Mouse (Mus musculus): ENCODE data around the gene Rap1gap. TPM values are rescaled to one million over a fixed set of nuclear protein-coding genes. Genes with fewer than 3 reads are reported as not detected.

Gene Rap1gap
- polyA plus RNA-seq, 1 experiment from 2014 or later, result 1.2 TPM

- Histone ChIP-seq H3K9me3 (replicated peaks) (no peaks in the 10 kb centered on the region), H3K4me2 (no peak overlapping the region), H3K27ac (no peak overlapping the region), H3K36me3 (no peaks in the 10 kb centered on the region; the same call in 1 of the 2 replicates), H3K9ac (no peak overlapping the region), H3K4me3 (replicated peaks) (no peak overlapping the region), H3K4me1 (replicated peaks) (peaks cover 12% of the 10 kb centered on the region; the same call in 1 of the 2 replicates), H3K27me3 (peaks cover 57% of the 10 kb centered on the region)
- DNase-seq (no peak), ATAC-seq (ENCODE audit: low read depth) (no peak)
- WGBS (ENCODE audit: insufficient replicate concordance), result 59% methylated on average over 4 of the region's 4 CpGs
These were observed 1.0 kb upstream of the Rap1gap start for GRCm38 (mm10) chr4:137663491-137663890.

- H3K4me3 ChIP-seq (replicated peaks), result peak overlapping the region; percentile 53
- WGBS (ENCODE audit: insufficient replicate concordance), result 13% methylated on average over 15 of the region's 15 CpGs
- H3K27ac ChIP-seq, result no peak overlapping the region
- no peaks in the 10 kb centered on the region for H3K9me3 ChIP-seq (replicated peaks)
- H3K9ac ChIP-seq, result no peak overlapping the region; the same call in 1 of the 2 replicates
- H3K4me1 ChIP-seq (replicated peaks), result peaks cover 12% of the 10 kb centered on the region; the same call in 1 of the 2 replicates
- peaks cover 57% of the 10 kb centered on the region for H3K27me3 ChIP-seq
- no peaks in the 10 kb centered on the region for H3K36me3 ChIP-seq
- peak overlapping the region; percentile 66 for H3K4me2 ChIP-seq
- DNase-seq (no peak), ATAC-seq (ENCODE audit: low read depth) (no peak)
These were observed 602 bp downstream of the Rap1gap start for GRCm38 (mm10) chr4:137664980-137665675.

DNA sequence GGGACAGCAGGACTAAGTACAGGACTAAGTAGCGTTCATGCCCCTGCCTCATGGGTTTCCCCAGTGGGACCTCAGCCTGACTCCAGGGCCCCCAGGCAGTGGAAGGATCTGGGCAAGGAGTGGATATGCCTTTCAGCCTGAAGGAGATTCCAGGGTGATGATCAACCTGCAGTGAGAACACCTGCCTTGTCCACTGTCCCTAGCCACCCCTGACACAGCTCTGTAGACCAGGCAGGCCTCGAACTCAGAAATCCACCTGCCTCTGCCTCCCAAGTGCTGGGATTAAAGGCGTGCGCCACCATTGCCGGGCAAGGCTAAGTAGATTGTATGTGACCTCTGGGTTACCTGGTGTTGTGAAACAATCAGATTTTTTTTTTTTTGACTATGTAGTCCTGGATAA is 1.3 kb downstream of the Rap1gap start:
- WGBS (ENCODE audit: insufficient replicate concordance), result 76% methylated on average over 5 of the region's 5 CpGs
- no peak overlapping the region for H3K4me3 ChIP-seq (replicated peaks)
- H3K9me3 ChIP-seq (replicated peaks), result no peaks in the 10 kb centered on the region

DNA sequence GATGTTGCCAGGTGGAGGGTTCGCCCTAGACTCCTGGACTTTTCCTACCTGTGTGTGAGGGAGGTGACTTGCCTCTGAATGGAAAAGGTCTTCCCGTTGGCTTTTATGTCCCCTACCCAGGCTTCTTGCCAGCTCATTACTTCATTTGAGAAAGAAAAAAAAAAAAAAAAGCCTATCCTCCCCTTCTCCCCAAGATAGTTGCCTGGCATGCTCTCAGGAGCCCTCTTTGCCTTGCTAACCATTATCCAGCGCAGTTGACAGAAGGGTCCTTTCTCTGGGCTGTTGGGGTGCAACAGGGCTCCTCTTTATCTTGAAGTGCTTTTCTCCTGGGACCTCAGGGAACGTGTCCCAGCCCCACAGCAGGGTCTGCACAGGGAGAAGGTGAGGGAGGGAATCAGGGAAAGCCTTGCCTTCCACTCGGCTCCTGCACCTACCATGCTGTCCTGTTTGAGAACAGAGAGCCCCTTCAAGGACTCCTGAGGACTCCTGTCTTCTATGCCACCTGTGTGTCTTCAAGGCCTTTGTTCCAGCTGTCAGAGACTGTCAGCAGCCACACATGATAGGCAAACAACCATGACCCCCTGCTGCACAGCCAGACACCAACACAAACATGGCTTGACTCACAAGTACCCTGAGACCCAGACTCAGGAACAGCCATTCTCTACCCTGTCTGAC is 1.9 kb downstream of the Rap1gap start:
- Histone ChIP-seq H3K27me3 (peaks cover 57% of the 10 kb centered on the region), H3K9ac (no peak overlapping the region), H3K4me1 (replicated peaks) (peaks cover 10% of the 10 kb centered on the region; the same call in 1 of the 2 replicates), H3K36me3 (no peaks in the 10 kb centered on the region), H3K27ac (no peak overlapping the region), H3K4me3 (replicated peaks) (no peak overlapping the region), H3K4me2 (no peak overlapping the region), H3K9me3 (replicated peaks) (no peaks in the 10 kb centered on the region)
- 52% methylated on average over 5 of the region's 5 CpGs for WGBS (ENCODE audit: insufficient replicate concordance)
- ATAC-seq (ENCODE audit: low read depth), result no peak
- DNase-seq, result no peak

More for the DNA sequence above, 1.3 kb downstream of the Rap1gap start:
- Histone ChIP-seq H3K9ac (no peak overlapping the region), H3K27ac (no peak overlapping the region), H3K4me2 (no peak overlapping the region), H3K27me3 (peaks cover 57% of the 10 kb centered on the region), H3K4me1 (replicated peaks) (peaks cover 10% of the 10 kb centered on the region; the same call in 1 of the 2 replicates), H3K36me3 (no peaks in the 10 kb centered on the region)
- ATAC-seq (ENCODE audit: low read depth) (no peak), DNase-seq (no peak)

DNA sequence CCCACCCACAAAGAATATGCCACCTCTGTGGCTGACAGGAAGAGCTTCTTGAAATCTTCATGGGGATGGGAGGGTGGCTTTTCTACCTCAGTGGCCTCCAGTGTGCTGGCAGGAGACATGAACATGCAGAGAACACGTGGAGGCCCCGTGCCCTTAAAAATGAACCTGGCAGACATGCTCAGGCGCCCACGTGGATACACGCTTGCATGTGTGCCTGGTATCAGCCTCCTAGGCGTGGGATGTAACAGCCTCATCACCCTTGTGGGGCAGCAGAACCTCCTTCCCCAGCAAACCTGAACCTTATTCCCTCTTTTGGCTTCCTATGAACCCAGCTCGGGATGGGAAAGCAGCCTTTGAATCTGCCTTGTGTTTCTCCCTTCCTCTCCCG is 2.4 kb downstream of the Rap1gap start:
- DNase-seq (no peak), ATAC-seq (ENCODE audit: low read depth) (no peak)
- 52% methylated on average over 8 of the region's 8 CpGs for WGBS (ENCODE audit: insufficient replicate concordance)
- peaks cover 57% of the 10 kb centered on the region for H3K27me3 ChIP-seq
- H3K36me3 ChIP-seq, result no peaks in the 10 kb centered on the region
- H3K9me3 ChIP-seq (replicated peaks), result no peaks in the 10 kb centered on the region
- no peak overlapping the region for H3K27ac ChIP-seq
- H3K4me2 ChIP-seq, result no peak overlapping the region
- no peak overlapping the region for H3K9ac ChIP-seq
- no peak overlapping the region for H3K4me3 ChIP-seq (replicated peaks)
- peaks cover 10% of the 10 kb centered on the region; the same call in 1 of the 2 replicates for H3K4me1 ChIP-seq (replicated peaks)

- H3K9me3 ChIP-seq (replicated peaks), result no peaks in the 10 kb centered on the region
- WGBS (ENCODE audit: insufficient replicate concordance), result 40% methylated on average over 5 of the region's 5 CpGs
- peaks cover 60% of the 10 kb centered on the region for H3K27me3 ChIP-seq
- ATAC-seq (ENCODE audit: low read depth), result no peak
- H3K4me2 ChIP-seq, result no peak overlapping the region
- no peak overlapping the region for H3K4me3 ChIP-seq (replicated peaks)
- no peak overlapping the region for H3K9ac ChIP-seq
- H3K27ac ChIP-seq, result no peak overlapping the region
- H3K36me3 ChIP-seq, result no peaks in the 10 kb centered on the region
- no peak for DNase-seq
- peaks cover 10% of the 10 kb centered on the region; the same call in 1 of the 2 replicates for H3K4me1 ChIP-seq (replicated peaks)
These were observed 3.2 kb downstream of the Rap1gap start for GRCm38 (mm10) chr4:137667747-137668146.

DNA sequence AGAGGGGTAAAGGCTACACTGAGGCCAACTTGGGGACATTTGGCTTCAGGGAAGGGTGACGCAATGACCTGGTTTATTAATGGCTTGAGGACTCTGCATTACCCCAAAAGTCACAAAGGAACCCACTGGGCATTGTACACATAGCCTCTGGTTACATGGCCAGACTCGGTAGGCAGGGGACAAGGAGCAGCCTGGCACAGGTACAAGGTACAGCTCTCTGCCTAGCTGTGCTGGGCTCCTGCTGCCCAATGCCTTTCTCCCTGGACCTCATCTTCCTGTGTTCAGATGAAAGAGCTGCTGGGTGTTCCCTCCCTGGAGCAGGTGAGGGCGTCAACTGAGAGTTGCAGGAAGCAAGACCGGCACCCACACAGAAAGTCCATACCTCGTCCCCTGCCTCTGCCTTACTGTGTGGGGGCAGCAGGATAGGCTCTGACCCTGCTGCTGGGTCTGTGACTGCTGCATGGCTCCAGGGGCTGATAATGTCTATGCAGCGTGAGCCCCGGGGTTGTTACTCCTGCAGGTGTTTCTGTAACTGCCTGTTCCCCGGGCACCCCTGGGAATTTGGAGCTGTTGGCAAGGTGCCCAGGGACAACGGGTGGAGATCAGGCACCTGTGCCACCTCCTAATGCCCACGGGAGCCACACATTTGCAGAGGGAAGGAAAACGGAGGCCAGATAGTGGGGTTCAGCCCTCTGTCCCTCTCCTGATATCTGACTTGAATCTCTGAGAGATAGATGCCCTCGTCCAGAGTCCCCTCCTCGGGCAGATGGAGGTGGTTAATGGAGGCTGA is 7.4 kb downstream of the Rap1gap start:
- ATAC-seq (ENCODE audit: low read depth), result no peak

GRCm38 (mm10) chr4:137675566-137675965 is 11.0 kb downstream of the Rap1gap start:
- 61% methylated on average over 7 of the region's 7 CpGs for WGBS (ENCODE audit: insufficient replicate concordance)
- H3K9ac ChIP-seq, result no peak overlapping the region
- no peak overlapping the region for H3K4me3 ChIP-seq (replicated peaks)
- DNase-seq, result no peak
- no peaks in the 10 kb centered on the region for H3K9me3 ChIP-seq (replicated peaks)
- H3K36me3 ChIP-seq, result no peaks in the 10 kb centered on the region
- no peak for ATAC-seq (ENCODE audit: low read depth)
- no peak overlapping the region for H3K4me2 ChIP-seq
- peaks cover 35% of the 10 kb centered on the region for H3K27me3 ChIP-seq
- no peaks in the 10 kb centered on the region for H3K4me1 ChIP-seq (replicated peaks)
- H3K27ac ChIP-seq, result no peak overlapping the region

More for the DNA sequence above, 7.4 kb downstream of the Rap1gap start:
- no peak for DNase-seq
- Histone ChIP-seq H3K27me3 (peaks cover 27% of the 10 kb centered on the region), H3K4me2 (no peak overlapping the region), H3K36me3 (no peaks in the 10 kb centered on the region), H3K4me3 (replicated peaks) (no peak overlapping the region), H3K9me3 (replicated peaks) (no peaks in the 10 kb centered on the region), H3K9ac (no peak overlapping the region), H3K4me1 (replicated peaks) (no peaks in the 10 kb centered on the region), H3K27ac (no peak overlapping the region)
- 51% methylated on average over 13 of the region's 13 CpGs for WGBS (ENCODE audit: insufficient replicate concordance)

DNA sequence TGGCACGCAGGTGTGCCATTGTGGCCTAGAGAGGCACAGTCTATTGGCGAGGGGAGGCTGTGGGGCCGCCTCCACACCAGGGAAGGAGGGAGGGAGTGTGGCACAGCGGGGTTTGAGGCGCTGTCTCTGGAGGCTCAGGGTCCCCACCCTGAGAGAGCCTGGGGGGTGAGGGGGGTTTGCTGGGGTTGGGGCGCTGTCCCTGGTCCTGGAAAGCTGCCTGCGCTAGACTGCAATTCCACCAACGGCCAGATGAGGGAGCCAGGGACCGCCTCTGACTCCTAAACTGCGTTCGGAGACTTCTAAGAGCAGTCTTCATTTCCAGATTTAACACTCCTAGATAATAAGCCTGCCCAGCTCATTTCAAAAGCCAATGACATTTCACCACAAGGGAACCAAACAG is 11.5 kb downstream of the Rap1gap start:
- no peak overlapping the region for H3K9ac ChIP-seq
- 12% methylated on average over 11 of the region's 11 CpGs for WGBS (ENCODE audit: insufficient replicate concordance)
- H3K4me1 ChIP-seq (replicated peaks), result no peaks in the 10 kb centered on the region
- peaks cover 40% of the 10 kb centered on the region for H3K27me3 ChIP-seq
- no peaks in the 10 kb centered on the region for H3K36me3 ChIP-seq
- no peak overlapping the region for H3K4me2 ChIP-seq
- ATAC-seq (ENCODE audit: low read depth) (peak; percentile 31; the same call in 1 of the 2 replicates), DNase-seq (peak; percentile 40)
- H3K4me3 ChIP-seq (replicated peaks), result no peak overlapping the region
- no peak overlapping the region for H3K27ac ChIP-seq
- no peaks in the 10 kb centered on the region for H3K9me3 ChIP-seq (replicated peaks)

DNA sequence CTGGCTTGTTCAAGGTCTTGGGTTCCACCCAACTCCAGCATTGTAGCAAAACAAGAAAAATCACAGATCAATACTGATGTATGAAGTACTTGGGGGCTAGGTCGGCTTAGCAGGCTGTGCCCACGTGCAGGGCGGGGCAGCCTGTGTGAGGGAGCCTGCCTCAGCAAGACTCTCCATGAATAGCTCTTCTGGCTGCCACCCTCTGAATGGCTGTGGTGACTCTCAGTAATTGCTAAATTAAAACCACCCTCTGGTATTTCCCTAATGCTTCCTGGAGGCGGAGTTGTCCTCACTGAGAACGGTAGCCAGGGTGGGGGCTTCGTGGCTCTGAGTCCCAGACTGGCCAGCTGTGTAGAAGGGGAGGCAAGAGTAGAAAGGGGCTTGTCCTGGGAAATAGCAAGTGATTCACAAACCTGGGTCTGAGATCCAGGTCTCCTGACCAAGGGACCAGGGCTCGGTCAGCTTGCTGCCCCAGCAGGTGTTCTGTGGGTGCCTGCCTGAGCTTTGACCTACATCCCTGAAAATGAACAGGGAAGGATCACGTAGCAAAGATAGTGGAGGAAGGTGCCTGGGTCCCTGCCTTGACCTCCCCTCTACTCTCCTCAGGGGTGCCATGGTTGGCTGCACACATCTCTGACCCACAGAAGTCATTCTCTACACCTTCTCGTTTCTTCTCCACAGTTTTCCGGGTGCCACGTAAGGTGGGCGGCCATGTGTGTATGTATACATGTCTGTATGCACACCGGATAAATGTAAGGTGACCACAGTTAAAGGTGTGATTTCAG is 12.4 kb downstream of the Rap1gap start:
- WGBS (ENCODE audit: insufficient replicate concordance), result 54% methylated on average over 13 of the region's 13 CpGs
- H3K9ac ChIP-seq, result no peak overlapping the region
- peaks cover 48% of the 10 kb centered on the region for H3K27me3 ChIP-seq
- H3K9me3 ChIP-seq (replicated peaks), result no peaks in the 10 kb centered on the region
- ATAC-seq (ENCODE audit: low read depth) (no peak), DNase-seq (no peak)
- no peaks in the 10 kb centered on the region for H3K36me3 ChIP-seq
- no peak overlapping the region for H3K27ac ChIP-seq
- H3K4me3 ChIP-seq (replicated peaks), result no peak overlapping the region
- H3K4me2 ChIP-seq, result no peak overlapping the region
- H3K4me1 ChIP-seq (replicated peaks), result peaks cover 4% of the 10 kb centered on the region; the same call in 1 of the 2 replicates

Data from liver, embryonic 13.5 days (tissue).